Mouse (Mus musculus) G1E (cell line): ENCODE results near the gene BC117090.
"Not testable (repeated sequence)": the region's sequence is repeated elsewhere in the genome, so short reads cannot be mapped to it uniquely, and the experiment has no call there.

Source experiments
- CTCF ChIP-seq: IDR thresholded peaks from 2 replicates; pipeline ENCODE4 v1.5.1; 2012; ENCODE audit warnings: low read depth, low read length, inconsistent platforms, mixed read lengths
- GATA1 ChIP-seq: IDR thresholded peaks from 2 replicates; pipeline ENCODE4 v1.6.1; 2012; ENCODE audit warnings: borderline replicate concordance, low read length, inconsistent platforms, mixed read lengths
- POLR2AphosphoS5 ChIP-seq: IDR thresholded peaks from 2 replicates; pipeline ENCODE4 v1.6.1; 2012; ENCODE audit warnings: low read depth, low read length, inconsistent platforms; ENCODE audit not compliant: insufficient replicate concordance

GRCm38 (mm10) chr16:36276796-36277195 is 57.3 kb downstream of the BC117090 start, which contains the start of gene Stfa1:
- TF ChIP-seq GATA1, CTCF, POLR2AphosphoS5: not testable (repeated sequence)
